Comparison of ENCODE assay signal across 9 mouse cellular contexts in the genomic region with DNA sequence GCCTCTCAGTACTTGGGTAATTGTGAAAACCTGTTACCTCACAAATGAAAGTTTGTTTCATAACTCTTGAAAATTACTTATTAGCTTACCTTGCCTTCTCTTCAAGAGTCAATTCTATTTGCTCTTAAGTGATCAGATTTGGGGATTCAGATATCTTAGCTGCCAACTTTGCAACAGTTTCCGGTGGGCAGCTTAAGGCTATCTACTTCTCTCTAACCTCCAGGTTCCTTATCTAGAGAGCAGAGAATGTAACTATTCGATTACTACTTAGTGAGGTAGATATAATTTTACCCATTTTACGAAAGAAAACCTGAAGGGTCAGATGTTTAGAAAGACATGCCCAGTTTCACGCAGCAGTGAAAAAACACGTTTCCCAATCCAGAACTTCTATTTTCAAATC. TPM values are rescaled to one million over a fixed set of nuclear protein-coding genes. Genes with fewer than 3 reads are reported as not detected.
DNase-seq lines count a peak whose midpoint lies in the region; ATAC-seq and TF ChIP-seq lines count a peak whose summit lies in the region.
"Had no signal": no experiment of that assay in that cellular context is flagged by ENCODE, and none has a peak within 500 bp of the region (broad histone marks: within the 10 kb centered on the region; RNA-seq: fewer than 3 reads in every experiment).

No protein-coding gene starts in this region.

- 92% methylated on average over 5 of the region's 5 CpGs for WGBS in kidney, embryonic 16.5 days
- WGBS in hindbrain, embryonic 16.5 days: 97% methylated on average over 5 of the region's 5 CpGs
- WGBS in midbrain, embryonic 16.5 days: 95% methylated on average over 5 of the region's 5 CpGs
- 89% methylated on average over 5 of the region's 5 CpGs for WGBS in thymus, adult 2 months

- H3K4me3 ChIP-seq in kidney, embryonic 16.5 days (ENCODE audit: low read length): peak overlapping the region; percentile 82
- peak overlapping the region; percentile 93 for H3K4me3 ChIP-seq in hindbrain, embryonic 16.5 days (ENCODE audit: low read length)
- H3K4me3 ChIP-seq in midbrain, embryonic 16.5 days (ENCODE audit: low read depth, low read length): peak overlapping the region; percentile 93
- no peak overlapping the region for H3K4me3 ChIP-seq in thymus, adult 2 months (ENCODE audit: control insufficient read depth, insufficient read depth, low read length)

- H3K27me3 ChIP-seq in kidney, embryonic 16.5 days (ENCODE audit: insufficient read depth, low read length): no peaks in the 10 kb centered on the region
- H3K27me3 ChIP-seq in hindbrain, embryonic 16.5 days (replicated peaks; ENCODE audit: control insufficient read depth, insufficient read depth, low read length): no peaks in the 10 kb centered on the region
- no peaks in the 10 kb centered on the region for H3K27me3 ChIP-seq in midbrain, embryonic 16.5 days (ENCODE audit: control insufficient read depth, insufficient read depth, low read depth, low read length)
- no peaks in the 10 kb centered on the region for H3K27me3 ChIP-seq in thymus, adult 2 months (ENCODE audit: control insufficient read depth, insufficient read depth, low read length)

- no peak overlapping the region for H3K9ac ChIP-seq in kidney, embryonic 16.5 days (replicated peaks; ENCODE audit: low read length)
- H3K9ac ChIP-seq in hindbrain, embryonic 16.5 days (ENCODE audit: low read depth, low read length): no peak overlapping the region
- no peak overlapping the region; the same call in 1 of the 2 replicates for H3K9ac ChIP-seq in midbrain, embryonic 16.5 days (ENCODE audit: low read depth, low read length)

- H3K4me2 ChIP-seq in kidney, embryonic 16.5 days (replicated peaks; ENCODE audit: low read depth, low read length): peak overlapping the region; percentile 59
- peak overlapping the region; percentile 85 for H3K4me2 ChIP-seq in hindbrain, embryonic 16.5 days (ENCODE audit: low read length)
- peak overlapping the region; percentile 64 for H3K4me2 ChIP-seq in midbrain, embryonic 16.5 days (ENCODE audit: low read length)

- TF ChIP-seq CTCF in thymus, adult 2 months (IDR thresholded peaks at IDR 0.05; ENCODE audit: borderline replicate concordance, control insufficient read depth, extremely low read depth, insufficient read depth, low read length, poor library complexity): no peak

- H3K27ac ChIP-seq in kidney, embryonic 16.5 days (ENCODE audit: low read length): peak overlapping the region; percentile 79; the same call in 1 of the 2 replicates
- no peak overlapping the region for H3K27ac ChIP-seq in hindbrain, embryonic 16.5 days (ENCODE audit: low read depth, low read length)
- H3K27ac ChIP-seq in midbrain, embryonic 16.5 days (ENCODE audit: low read length): 0 out of 2 replicates have a peak overlapping the region, but pooled peaks have one; percentile 92
- H3K27ac ChIP-seq in thymus, adult 2 months (ENCODE audit: control insufficient read depth, insufficient read depth, low read length): no peak overlapping the region

- H3K36me3 ChIP-seq in kidney, embryonic 16.5 days (ENCODE audit: insufficient read depth, low read length): peaks cover 7% of the 10 kb centered on the region; the same call in 1 of the 2 replicates
- 0 out of 2 replicates have a peak, but pooled peaks cover 3% of the 10 kb centered on the region for H3K36me3 ChIP-seq in hindbrain, embryonic 16.5 days (ENCODE audit: control insufficient read depth, insufficient read depth, low read length)
- H3K36me3 ChIP-seq in midbrain, embryonic 16.5 days (ENCODE audit: control insufficient read depth, insufficient read depth, low read length): peaks cover 6% of the 10 kb centered on the region; the same call in 1 of the 2 replicates
- peaks cover 10% of the 10 kb centered on the region for H3K36me3 ChIP-seq in thymus, adult 2 months (ENCODE audit: control insufficient read depth, insufficient read depth, low read length)

- ATAC-seq in kidney, embryonic 16.5 days (ENCODE audit: low FRiP score, low TSS enrichment): no peak
- ATAC-seq in hindbrain, embryonic 16.5 days: no peak
- no peak for ATAC-seq in midbrain, embryonic 16.5 days
- ATAC-seq in monocyte, adult 5-6 weeks (replicated peaks; ENCODE audit: insufficient number of reproducible peaks, low FRiP score, low TSS enrichment, poor library complexity, severe bottlenecking): no peak

- no peak for TF ChIP-seq POLR2A in thymus, adult 2 months (IDR thresholded peaks at IDR 0.05; ENCODE audit: control insufficient read depth, extremely low read depth, insufficient read depth, low read length, poor library complexity)

- no peak for DNase-seq in kidney, adult 8-10 months
- peak; percentile 8 for DNase-seq in c-Kit-positive CD71-positive TER-119-positive erythroid progenitor cells, embryonic 14.5 days (ENCODE audit: low spot score)
- no peak for DNase-seq in layer of hippocampus, adult 9-11 months
- DNase-seq in thymus, adult 2 months: no peak

- H3K4me1 ChIP-seq in kidney, embryonic 16.5 days (ENCODE audit: insufficient read depth, low read length): peaks cover 9% of the 10 kb centered on the region
- peaks cover 11% of the 10 kb centered on the region for H3K4me1 ChIP-seq in hindbrain, embryonic 16.5 days (ENCODE audit: control insufficient read depth, insufficient read depth, low read depth, low read length)
- H3K4me1 ChIP-seq in midbrain, embryonic 16.5 days (ENCODE audit: control insufficient read depth, insufficient read depth, low read length): peaks cover 27% of the 10 kb centered on the region
- H3K4me1 ChIP-seq in thymus, adult 2 months (replicated peaks; ENCODE audit: control insufficient read depth, insufficient read depth, low read length): peaks cover 9% of the 10 kb centered on the region

- no peaks in the 10 kb centered on the region for H3K9me3 ChIP-seq in kidney, embryonic 16.5 days (ENCODE audit: low read length)
- H3K9me3 ChIP-seq in hindbrain, embryonic 16.5 days (ENCODE audit: control insufficient read depth, low read length): no peaks in the 10 kb centered on the region
- H3K9me3 ChIP-seq in midbrain, embryonic 16.5 days (replicated peaks; ENCODE audit: control insufficient read depth, low read length, poor library complexity, severe bottlenecking): no peaks in the 10 kb centered on the region

RNA-seq across cellular contexts. Expression of a gene that starts 1.2 kb away (rescaled TPM):
- 20.0 and 22.5 TPM in 2 replicates for polyA plus RNA-seq in kidney, embryonic 16.5 days (2015; fragmentation: Nextera tagmentation; extraction: Ambion mirVana)
- polyA plus RNA-seq in hindbrain, embryonic 16.5 days (2015; fragmentation: Nextera tagmentation; extraction: Ambion mirVana): 14.8 and 16.4 TPM in 2 replicates
- 15.8 and 18.5 TPM in 2 replicates for polyA plus RNA-seq in midbrain, embryonic 16.5 days (2015; fragmentation: Nextera tagmentation; extraction: Ambion mirVana)
- total RNA-seq in monocyte, adult 5-6 weeks (2017): 15.1 to 24.9 TPM (median 16.0 TPM) in 3 replicates
- 28.1 and 34.4 TPM in 2 replicates for polyA plus RNA-seq in thymus, adult 2 months (2012; rRNA removed)

RNA-seq across cellular contexts. Expression of a gene that starts 24.7 kb away (rescaled TPM):
- not detected in 2 replicates for polyA plus RNA-seq in kidney, embryonic 16.5 days (2015; fragmentation: Nextera tagmentation; extraction: Ambion mirVana)
- not detected in 2 replicates for polyA plus RNA-seq in hindbrain, embryonic 16.5 days (2015; fragmentation: Nextera tagmentation; extraction: Ambion mirVana)
- 0.06 and 0.14 TPM in 2 replicates for polyA plus RNA-seq in midbrain, embryonic 16.5 days (2015; fragmentation: Nextera tagmentation; extraction: Ambion mirVana)
- total RNA-seq in monocyte, adult 5-6 weeks (2017): not detected in 3 replicates
- polyA plus RNA-seq in thymus, adult 2 months (2012; rRNA removed): not detected in 2 replicates
- total RNA-seq: gastrocnemius, postnatal 10 days had no signal

RNA-seq across cellular contexts. Expression of a gene that starts 36.1 kb away (rescaled TPM):
- polyA plus RNA-seq in kidney, embryonic 16.5 days (2015; fragmentation: Nextera tagmentation; extraction: Ambion mirVana): not detected in 2 replicates
- not detected in 2 replicates for polyA plus RNA-seq in hindbrain, embryonic 16.5 days (2015; fragmentation: Nextera tagmentation; extraction: Ambion mirVana)
- polyA plus RNA-seq in midbrain, embryonic 16.5 days (2015; fragmentation: Nextera tagmentation; extraction: Ambion mirVana): not detected in 2 replicates
- not detected in 3 replicates for total RNA-seq in monocyte, adult 5-6 weeks (2017)
- polyA plus RNA-seq in thymus, adult 2 months (2012; rRNA removed): 0.11 TPM in 1 of 2 replicates, not detected in the other
- total RNA-seq: gastrocnemius, postnatal 10 days had no signal

RNA-seq across cellular contexts. Expression of a gene that starts 50.2 kb away (rescaled TPM):
- not detected in 2 replicates for polyA plus RNA-seq in kidney, embryonic 16.5 days (2015; fragmentation: Nextera tagmentation; extraction: Ambion mirVana)
- polyA plus RNA-seq in hindbrain, embryonic 16.5 days (2015; fragmentation: Nextera tagmentation; extraction: Ambion mirVana): not detected in 2 replicates
- polyA plus RNA-seq in midbrain, embryonic 16.5 days (2015; fragmentation: Nextera tagmentation; extraction: Ambion mirVana): not detected in 2 replicates
- total RNA-seq in monocyte, adult 5-6 weeks (2017): not detected in 3 replicates
- not detected in 2 replicates for polyA plus RNA-seq in thymus, adult 2 months (2012; rRNA removed)
- total RNA-seq: gastrocnemius, postnatal 10 days had no signal

RNA-seq across cellular contexts. Expression of a gene that starts 54.7 kb away (rescaled TPM):
- 4.1 and 4.2 TPM in 2 replicates for polyA plus RNA-seq in kidney, embryonic 16.5 days (2015; fragmentation: Nextera tagmentation; extraction: Ambion mirVana)
- 3.0 and 3.2 TPM in 2 replicates for polyA plus RNA-seq in hindbrain, embryonic 16.5 days (2015; fragmentation: Nextera tagmentation; extraction: Ambion mirVana)
- 3.3 and 3.6 TPM in 2 replicates for polyA plus RNA-seq in midbrain, embryonic 16.5 days (2015; fragmentation: Nextera tagmentation; extraction: Ambion mirVana)
- total RNA-seq in monocyte, adult 5-6 weeks (2017): 22.1 to 45.4 TPM (median 25.4 TPM) in 3 replicates
- polyA plus RNA-seq in thymus, adult 2 months (2012; rRNA removed): 23.0 and 24.5 TPM in 2 replicates

Comparison
In these comparisons a context has a peak if more than half of its experiments do, and no peak if none do; other contexts are left out.
1. H3K27ac ChIP-seq: peak in kidney, embryonic 16.5 days (single experiment) and midbrain, embryonic 16.5 days (single experiment); none in hindbrain, embryonic 16.5 days (single experiment) and thymus, adult 2 months (single experiment).
2. Peak in every context shown above with its lines, with median percentiles within 50 percentile points of each other: H3K4me2 ChIP-seq.